Mouse (Mus musculus): ENCODE measurements around the gene Rnaseh2b.
A peak's percentile ranks its signal among the peaks of the same experiment; 100 is the strongest.

Gene Rnaseh2b

DNA sequence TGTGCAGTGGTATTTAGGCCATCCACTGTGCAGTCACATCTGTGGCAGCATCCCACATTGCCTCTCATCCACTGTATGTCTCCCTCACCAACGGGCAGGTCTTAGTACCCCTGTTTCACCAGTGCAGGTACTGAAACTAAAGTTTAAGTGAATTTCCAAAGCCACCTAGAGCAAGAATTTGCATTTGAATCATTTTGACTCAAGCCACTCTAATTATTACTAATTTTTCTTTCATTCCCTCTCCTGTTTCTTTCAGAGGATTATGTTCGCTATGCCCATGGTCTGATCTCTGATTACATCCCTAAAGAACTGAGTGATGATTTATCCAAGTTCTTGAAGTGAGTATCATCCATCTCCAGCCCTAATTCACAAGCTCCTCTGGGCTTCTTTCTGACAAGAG lies 71.4 kb downstream of the Rnaseh2b start:
- no peak for DNase-seq

- no peak for DNase-seq
Observed at GRCm38 (mm10) chr14:62370819-62371218, 78.4 kb downstream of the Rnaseh2b start.

GRCm38 (mm10) chr14:62374001-62374400 lies 81.6 kb downstream of the Rnaseh2b start:
- no peak for DNase-seq

DNA sequence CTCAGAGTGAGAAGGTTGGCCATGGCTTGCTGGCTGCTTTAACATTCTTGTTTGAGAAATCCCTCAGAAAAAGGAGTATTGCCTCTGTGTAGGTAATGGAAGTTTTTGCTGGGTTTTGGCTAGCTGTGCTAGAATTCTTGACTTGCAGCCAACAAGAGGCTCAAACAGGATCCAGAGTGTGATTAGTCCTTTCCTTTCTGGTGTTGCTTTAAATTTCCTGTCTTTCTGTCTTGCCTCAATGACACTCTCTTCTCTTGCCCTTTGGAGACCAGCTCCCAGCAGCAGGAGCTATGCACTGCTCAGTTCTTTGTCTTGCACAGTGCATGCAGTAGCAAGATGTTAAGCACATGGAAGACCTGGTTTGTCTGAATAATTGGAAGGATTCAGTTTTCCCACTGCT lies 83.3 kb downstream of the Rnaseh2b start:
- no peak for DNase-seq

GRCm38 (mm10) chr14:62376115-62376514 lies 83.7 kb downstream of the Rnaseh2b start:
- no peak for DNase-seq

DNA sequence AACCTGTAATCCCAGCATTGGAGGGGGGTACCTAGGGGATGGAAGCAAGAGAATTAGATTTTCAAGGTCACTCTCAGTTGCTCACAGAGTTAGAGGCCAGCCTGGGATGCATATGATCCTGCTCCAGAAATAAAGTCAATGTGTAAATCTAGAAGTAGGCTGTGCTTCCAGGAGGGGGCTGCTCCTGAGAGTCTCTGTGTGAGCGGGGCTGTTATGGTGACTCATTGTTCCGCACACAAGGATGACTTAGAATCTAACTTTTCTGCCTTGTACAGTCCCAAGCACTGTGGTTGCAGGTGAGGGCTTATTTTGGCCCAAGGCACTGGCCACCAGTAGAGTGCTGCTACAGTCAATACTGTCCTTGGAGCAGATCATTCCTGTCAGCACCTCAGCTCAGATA lies 87.0 kb downstream of the Rnaseh2b start:
- DNase-seq, result no peak

DNA sequence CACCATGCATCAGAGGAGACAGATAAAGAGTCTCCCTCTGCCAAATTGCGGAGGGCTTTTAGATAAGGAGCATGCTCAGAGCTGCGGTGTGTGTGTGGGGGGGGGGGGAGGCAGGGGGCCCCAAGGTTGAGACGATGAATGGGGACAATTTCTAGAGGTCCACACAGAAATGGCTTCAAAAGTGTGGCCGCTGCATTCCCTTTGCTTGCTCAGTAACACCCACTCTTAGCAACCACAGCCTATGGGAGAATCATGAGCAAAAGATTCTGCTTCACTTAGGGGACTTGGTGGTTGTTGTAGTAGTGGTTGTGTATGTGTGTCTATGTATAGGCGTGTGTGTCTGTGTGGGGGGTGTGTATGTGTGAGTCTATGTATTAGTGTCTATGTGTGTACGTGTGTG lies 88.2 kb downstream of the Rnaseh2b start:
- no peak for DNase-seq

- no peak for DNase-seq
Observed at GRCm38 (mm10) chr14:62383109-62383508, 90.7 kb downstream of the Rnaseh2b start.

DNA sequence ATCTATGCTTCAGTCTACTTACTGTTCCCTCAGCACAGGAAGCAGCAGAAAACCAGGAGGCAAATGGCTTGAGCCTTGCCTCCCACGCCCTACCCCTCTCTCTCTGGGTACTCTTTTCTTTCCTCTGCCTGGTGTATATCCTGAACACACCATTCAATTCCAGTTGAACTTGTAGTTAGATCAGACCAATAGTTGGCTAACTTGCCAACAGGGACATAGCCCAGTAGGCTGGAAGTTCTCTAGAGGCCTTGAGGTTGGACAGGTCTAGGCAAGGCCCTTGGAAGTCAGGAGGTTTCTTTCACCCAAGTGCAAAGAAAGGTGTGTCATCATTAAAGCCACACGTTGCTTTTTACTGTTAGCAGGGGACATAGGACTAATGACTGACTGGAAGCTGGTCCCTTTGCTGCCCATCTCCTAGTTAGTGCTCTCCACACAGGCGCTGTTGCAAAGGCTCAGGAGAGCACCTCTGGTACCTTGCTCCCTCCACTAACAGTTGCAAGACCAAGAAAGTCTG lies 91.5 kb downstream of the Rnaseh2b start:
- DNase-seq, result no peak

DNA sequence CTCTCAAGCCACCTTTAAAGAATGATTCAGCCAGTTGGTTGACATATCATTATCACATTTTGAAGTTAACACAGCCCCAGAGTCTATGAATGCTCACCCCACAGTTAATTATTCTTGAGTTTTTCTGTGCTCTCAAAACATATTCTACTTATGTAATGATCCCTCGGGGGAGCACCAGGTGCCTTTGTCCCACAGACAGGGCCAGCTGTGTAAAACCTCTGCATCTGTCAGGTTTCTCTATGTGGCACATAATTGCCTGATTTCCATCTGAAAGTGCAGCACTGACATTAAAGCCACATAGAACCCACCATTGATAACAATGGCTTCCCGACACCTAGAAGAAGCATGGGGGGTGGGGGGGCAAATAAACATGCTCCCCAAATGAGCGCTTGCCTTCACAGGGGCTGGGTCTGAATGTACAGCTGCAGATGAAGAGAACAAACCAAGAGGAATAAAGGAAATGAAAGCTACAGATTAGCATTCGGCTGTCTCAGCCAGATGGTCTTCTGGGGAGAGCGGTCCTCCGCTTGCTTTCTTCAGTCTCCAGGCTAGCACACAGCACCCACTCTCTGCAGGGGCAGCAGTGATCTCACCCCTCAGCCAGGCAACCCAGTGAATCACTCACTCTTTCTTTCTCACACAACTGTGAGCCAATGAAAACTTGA lies 96.8 kb downstream of the Rnaseh2b start:
- DNase-seq, result peak; percentile 13

- DNase-seq, result peak; percentile 24
Observed at GRCm38 (mm10) chr14:62389729-62390536, 97.5 kb downstream of the Rnaseh2b start.

GRCm38 (mm10) chr14:62392754-62393153 lies 100.4 kb downstream of the Rnaseh2b start:
- DNase-seq, result no peak

DNA sequence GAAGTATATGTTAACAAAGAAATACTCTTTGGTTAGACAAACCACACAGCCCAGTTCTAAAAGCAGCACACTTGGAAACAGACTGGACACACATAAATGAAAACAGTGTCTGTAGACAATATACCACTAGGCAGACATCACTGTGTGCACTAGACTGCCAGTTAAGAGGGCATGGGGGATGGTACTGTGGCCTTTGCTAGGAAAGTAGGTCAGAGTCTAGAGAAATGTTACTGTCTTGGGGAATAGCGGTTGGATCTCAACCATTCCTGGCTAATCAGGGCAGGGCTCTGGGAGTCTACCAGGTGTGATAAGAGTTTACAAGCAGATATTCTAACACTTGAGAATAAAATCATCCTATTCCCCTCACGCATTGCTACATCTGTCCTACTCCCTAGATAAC lies 103.0 kb downstream of the Rnaseh2b start:
- no peak for DNase-seq

- peak; percentile 35 for DNase-seq
Observed at GRCm38 (mm10) chr14:62416007-62416741, 123.8 kb downstream of the Rnaseh2b start.

GRCm38 (mm10) chr14:62416742-62417134 lies 124.3 kb downstream of the Rnaseh2b start:
- peak; percentile 29 for DNase-seq

DNA sequence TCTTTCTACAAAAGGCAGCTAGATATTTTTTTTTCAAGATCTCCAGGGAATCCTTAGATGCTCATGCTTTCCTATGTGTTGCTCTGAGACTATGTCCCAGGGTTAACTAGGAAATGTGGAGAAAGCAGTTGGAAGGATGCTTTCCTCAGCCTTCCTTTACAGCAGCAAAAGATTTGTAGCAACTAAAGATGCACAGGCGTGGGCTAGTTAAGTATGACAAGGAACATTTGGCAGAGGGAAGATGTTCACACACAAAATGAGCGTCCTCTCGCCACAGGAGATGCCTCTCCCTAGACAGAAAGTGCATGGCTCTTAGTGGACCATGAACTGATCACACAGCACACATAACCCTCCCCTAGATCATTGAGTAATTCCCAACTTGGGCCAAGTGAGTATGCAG lies 125.1 kb downstream of the Rnaseh2b start:
- no peak for DNase-seq

- DNase-seq, result no peak
Observed at GRCm38 (mm10) chr14:62422265-62422664, 129.9 kb downstream of the Rnaseh2b start.

Measured in right cerebral cortex, postnatal 4 days (tissue).